Comparison of ENCODE assay signal across 8 mouse cellular contexts in genomic region chr6:142756507-142757333, GRCm38 (mm10). TPM values are rescaled to one million over a fixed set of nuclear protein-coding genes. Genes with fewer than 3 reads are reported as not detected.
DNase-seq lines count a peak whose midpoint lies in the region; ATAC-seq lines count a peak whose summit lies in the region.

Gene Cmas (plus strand): TSS chr6:142756686.

- H3K27ac ChIP-seq in hindbrain, embryonic 12.5 days = peak within 1 kb of the TSS; percentile 86

- H3K36me3 ChIP-seq in hindbrain, embryonic 12.5 days = peaks cover 4% of the 10 kb centered on the region; the same call in 1 of the 2 replicates

- H3K4me3 ChIP-seq in hindbrain, embryonic 12.5 days = peak within 1 kb of the TSS; percentile 80

- H3K4me2 ChIP-seq in hindbrain, embryonic 12.5 days (replicated peaks) = peak within 1 kb of the TSS; percentile 62

- peaks cover 16% of the 10 kb centered on the region for H3K4me1 ChIP-seq in hindbrain, embryonic 12.5 days

- H3K9me3 ChIP-seq in hindbrain, embryonic 12.5 days (replicated peaks) = no peaks in the 10 kb centered on the region

- 1% methylated on average over 67 of the region's 68 CpGs for WGBS in hindbrain, embryonic 12.5 days

- peak; percentile 97 for ATAC-seq in hindbrain, embryonic 12.5 days (ENCODE audit: low FRiP score)

- DNase-seq in NIH3T3 (ENCODE audit: low read depth) = peak; percentile 92
- peak; percentile 96 for DNase-seq in cerebellum, postnatal 10 days
- DNase-seq in frontal cortex, postnatal 10 days (ENCODE audit: low spot score in 2 of 2) = peak; percentile 86 to 89
- peak; percentile 83 to 85 for DNase-seq in layer of hippocampus, postnatal 25 days (ENCODE audit: extremely low spot score in 1 of 2, low spot score in 1 of 2)
- DNase-seq in lung, postnatal 25 days (ENCODE audit: low spot score) = peak; percentile 91
- peak; percentile 84 for DNase-seq in retina, embryonic 14.5 days (ENCODE audit: low spot score)
- peak; percentile 96 for DNase-seq in thymus, postnatal 4 days

- H3K27me3 ChIP-seq in hindbrain, embryonic 12.5 days = peaks cover 22% of the 10 kb centered on the region

- peak within 1 kb of the TSS; percentile 86 for H3K9ac ChIP-seq in hindbrain, embryonic 12.5 days

RNA-seq across cellular contexts. Expression of gene Cmas, which starts in this region (rescaled TPM):
- 138 and 139 TPM in 2 replicates for polyA plus RNA-seq in hindbrain, embryonic 12.5 days (2016; fragmentation: Nextera tagmentation; extraction: Ambion mirVana)
- total RNA-seq in layer of hippocampus, postnatal 25 days (2021) = 100 to 1,000 TPM in 1 of 2 experiments, 10 to 100 TPM in 1; 99.1 to 108 TPM

Comparison
In these comparisons a context has a peak if more than half of its experiments do, and no peak if none do; other contexts are left out.
1. Peak in every context shown above with its lines: DNase-seq, ATAC-seq, H3K4me3 ChIP-seq and H3K27ac ChIP-seq.